ENCODE assay signal across 8 mouse cellular contexts in genomic region chr12:25189174-25189761, GRCm38 (mm10).
DNase-seq lines count a peak whose midpoint lies in the region; ATAC-seq lines count a peak whose summit lies in the region.

No protein-coding gene starts in this region.

- peak overlapping the region; percentile 54; the same call in 1 of the 2 replicates for H3K27ac ChIP-seq in heart, embryonic 15.5 days

- peaks cover 15% of the 10 kb centered on the region for H3K4me1 ChIP-seq in heart, embryonic 15.5 days (replicated peaks)

- no peak overlapping the region for H3K9ac ChIP-seq in heart, embryonic 15.5 days

- DNase-seq in cerebellum, postnatal 14 days, result peak; percentile 37 to 54
- no peak for DNase-seq in cerebellum, postnatal 36 days
- DNase-seq in brain, embryonic 18.5 days (ENCODE audit: low read depth, low spot score), result peak; percentile 40
- DNase-seq in left cerebral cortex, adult 9 months (ENCODE audit: low spot score in 2 of 2), result peak; percentile 37 to 77
- peak; percentile 76 to 81 for DNase-seq in right cerebral cortex, adult 2 months (ENCODE audit: low spot score in 2 of 2)
- no peak for DNase-seq in adrenal gland, adult 2 months
- DNase-seq in testis, postnatal 10 days (ENCODE audit: low spot score), result no peak

- H3K4me2 ChIP-seq in heart, embryonic 15.5 days, result no peak overlapping the region

- H3K9me3 ChIP-seq in heart, embryonic 15.5 days (replicated peaks), result no peaks in the 10 kb centered on the region

- WGBS in heart, embryonic 15.5 days, result 47% methylated on average over 16 of the region's 16 CpGs

- no peak overlapping the region for H3K4me3 ChIP-seq in heart, embryonic 15.5 days

- no peak for ATAC-seq in heart, embryonic 15.5 days (replicated peaks; ENCODE audit: insufficient number of reproducible peaks, insufficient read depth, low FRiP score, low read depth)

- H3K36me3 ChIP-seq in heart, embryonic 15.5 days, result no peaks in the 10 kb centered on the region

- no peaks in the 10 kb centered on the region for H3K27me3 ChIP-seq in heart, embryonic 15.5 days

Comparison
In these comparisons a context has a peak if more than half of its experiments do, and no peak if none do; other contexts are left out.
1. DNase-seq: peak in cerebellum, postnatal 14 days (2 of 2), brain, embryonic 18.5 days (single experiment), left cerebral cortex, adult 9 months (2 of 2) and right cerebral cortex, adult 2 months (2 of 2); none in cerebellum, postnatal 36 days (0 of 2), adrenal gland, adult 2 months (single experiment) and testis, postnatal 10 days (single experiment).